Mouse (Mus musculus) naive thymus-derived CD4-positive, alpha-beta T cell, adult 2 months (primary cell): ENCODE data around the gene Qrfpr.

Source experiments
- DNase-seq: peaks from one replicate; pipeline ENCODE4 v3.0.0-alpha.2; 2011; ENCODE audit warnings: low read depth

Gene Qrfpr

DNA sequence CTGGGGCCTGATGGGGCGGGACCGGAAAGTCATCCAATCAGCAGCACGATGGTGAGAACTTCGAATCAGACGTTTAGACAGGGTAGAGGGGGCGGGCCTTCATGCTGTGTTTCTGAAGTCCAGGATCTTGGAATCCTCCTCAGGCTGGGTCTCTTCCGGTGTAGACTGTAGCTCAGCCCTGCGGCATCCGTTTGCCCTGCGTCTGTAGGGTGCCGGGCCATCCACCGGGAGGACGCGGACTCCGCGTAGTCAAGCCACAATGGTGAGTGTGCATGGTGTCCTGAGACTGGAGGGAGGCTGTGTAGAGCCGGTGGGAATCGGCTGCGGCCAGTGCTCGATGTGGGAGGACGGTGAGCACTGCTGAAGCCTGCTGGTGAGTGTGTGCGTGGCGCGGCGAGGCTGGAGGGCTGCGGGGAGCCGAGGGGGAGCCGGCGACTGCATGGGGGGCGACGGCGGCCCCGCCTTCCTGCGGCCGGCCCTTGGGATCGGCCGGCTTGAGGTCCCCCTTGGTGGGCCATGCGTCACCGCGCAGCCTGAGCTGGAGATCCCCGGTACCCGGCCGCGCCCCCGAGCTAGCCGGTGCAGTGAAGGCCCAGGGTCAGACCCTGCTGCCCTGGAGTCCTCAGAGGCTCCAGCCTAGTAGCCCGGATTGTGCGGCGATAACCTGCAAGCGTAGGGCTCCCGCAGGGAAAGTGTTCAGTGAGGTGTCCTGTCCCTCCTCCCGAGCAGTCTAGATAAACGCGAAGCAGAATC lies 71.0 kb downstream of the Qrfpr start, which contains the start of gene D3Ertd254e:
D3Ertd254e (plus strand) TSS at position 84 of the 753 bp plus-strand sequence.
- DNase-seq = peak; percentile 78

GRCm38 (mm10) chr3:36150537-36150933 lies 71.6 kb downstream of the Qrfpr start:
- no peak for DNase-seq

DNA sequence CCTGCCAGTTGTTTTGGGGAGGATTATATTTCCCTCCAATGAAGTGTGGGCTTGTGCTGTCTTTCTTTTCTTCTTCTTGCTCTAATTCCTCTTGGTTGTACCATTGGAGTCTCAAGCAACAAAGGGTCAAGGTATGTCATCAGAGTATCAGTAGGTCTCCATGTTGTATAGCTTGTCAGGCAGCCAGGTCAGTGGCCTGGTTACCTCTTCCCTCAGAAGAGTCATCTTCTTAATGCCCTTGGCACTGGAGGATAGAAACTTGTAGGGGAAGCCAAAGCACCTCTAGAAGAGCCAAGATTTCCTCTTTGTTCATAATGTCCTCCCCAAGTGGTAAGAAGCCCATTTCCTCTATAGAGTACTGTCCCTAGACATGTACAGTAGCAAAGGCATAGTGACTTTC lies 83.1 kb downstream of the Qrfpr start:
- no peak for DNase-seq

- no peak for DNase-seq
Observed at GRCm38 (mm10) chr3:36138171-36138660, 83.9 kb downstream of the Qrfpr start.

DNA sequence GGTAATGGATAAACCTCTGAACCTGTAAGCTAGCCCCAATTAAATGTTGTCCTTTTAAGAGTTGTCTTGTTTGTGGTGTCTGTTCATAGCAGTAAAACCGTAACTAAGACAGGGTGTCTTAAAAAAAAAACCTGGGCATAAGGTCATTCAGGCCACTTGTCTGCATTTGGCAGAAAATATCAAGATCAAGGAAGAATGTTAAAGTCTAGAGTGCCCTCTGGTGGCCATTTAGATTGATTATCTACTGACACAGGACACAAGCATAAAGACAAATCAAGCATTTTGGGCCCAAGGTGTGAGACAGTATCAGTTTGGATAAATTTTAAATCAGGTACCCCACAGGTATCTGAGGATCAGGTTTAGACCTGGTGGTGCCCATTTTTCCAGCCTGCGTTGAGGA lies 84.6 kb downstream of the Qrfpr start:
- peak; percentile 63 for DNase-seq

- DNase-seq = no peak
Observed at GRCm38 (mm10) chr3:36136152-36136551, 86.0 kb downstream of the Qrfpr start.
